Mouse (Mus musculus) kidney, embryonic 16.5 days (tissue): Measurements from ENCODE around the gene Ktn1. TPM values are rescaled to one million over a fixed set of nuclear protein-coding genes. Genes with fewer than 3 reads are reported as not detected.

Experiments
- ATAC-seq: fragments of 200-750 bp; cut with Nextera tagmentation; 2 replicates; pipeline ENCODE4 v1.8.0; 2017; ENCODE audit warnings: moderate TSS enrichment; ENCODE audit not compliant: low FRiP score, low TSS enrichment
- H3K27ac ChIP-seq: fragments of 300-500 bp; sonication (generic); 2 replicates; pipeline ENCODE4 v1.5.1; 2014; ENCODE audit warnings: low read length
- H3K27me3 ChIP-seq: fragments of 300-500 bp; sonication (generic); 2 replicates; pipeline ENCODE4 v1.6.1; 2014; ENCODE audit warnings: low read length, control low read depth, mixed read lengths; ENCODE audit not compliant: insufficient read depth
- H3K36me3 ChIP-seq: fragments of 300-500 bp; sonication (generic); 2 replicates; pipeline ENCODE4 v1.6.1; 2014; ENCODE audit warnings: low read length, control low read depth, mixed read lengths; ENCODE audit not compliant: insufficient read depth
- H3K4me1 ChIP-seq: fragments of 300-500 bp; sonication (generic); 2 replicates; pipeline ENCODE4 v1.6.1; 2014; ENCODE audit warnings: low read length, control low read depth, mixed read lengths; ENCODE audit not compliant: insufficient read depth
- H3K4me2 ChIP-seq: fragments of 300-500 bp; sonication (generic); replicated peaks from 2 replicates; pipeline ENCODE4 v1.6.1; 2014; ENCODE audit warnings: low read depth, low read length
- H3K4me3 ChIP-seq: fragments of 300-500 bp; sonication (generic); 2 replicates; pipeline ENCODE4 v1.5.1; 2014; ENCODE audit warnings: mild to moderate bottlenecking, low read length
- H3K9ac ChIP-seq: fragments of 300-500 bp; sonication (generic); replicated peaks from 2 replicates; pipeline ENCODE4 v1.6.1; 2014; ENCODE audit warnings: low read length
- H3K9me3 ChIP-seq: fragments of 300-500 bp; sonication (generic); 2 replicates; pipeline ENCODE4 v1.6.1; 2016; ENCODE audit warnings: low read length, control low read depth
- WGBS: fragments of 180-500 bp; shearing (Covaris S2); extraction: QIAGEN DNeasy Blood & Tissue Kit; methylation state at CpG from one replicate; pipeline ENCODE4 v1.1.7; 2014; 5-methylcytosine and 5-hydroxymethylcytosine counted together
- polyA plus RNA-seq: library from polyadenylated mRNA; unstranded; fragments of >200 nt; fragmentation: Nextera tagmentation; extraction: Ambion mirVana; gene quantifications from 2 replicates; pipeline ENCODE4 v1.2.1, GENCODE M21; 2015

Gene Ktn1
- polyA plus RNA-seq, 1 experiment from 2014 or later = 52.1 TPM

- Histone ChIP-seq H3K36me3 (no peaks in the 10 kb centered on the region), H3K9me3 (no peaks in the 10 kb centered on the region), H3K27ac (no peak overlapping the region), H3K4me1 (no peaks in the 10 kb centered on the region), H3K9ac (no peak overlapping the region), H3K4me3 (no peak overlapping the region), H3K27me3 (no peaks in the 10 kb centered on the region), H3K4me2 (no peak overlapping the region)
- 62% methylated on average over 9 of the region's 9 CpGs for WGBS
- ATAC-seq = no peak
Observed at GRCm38 (mm10) chr14:47747536-47747935, 99.3 kb downstream of the Ktn1 start.

- H3K9ac ChIP-seq = no peak overlapping the region
- no peaks in the 10 kb centered on the region; the same call in 1 of the 2 replicates for H3K4me1 ChIP-seq
- no peak overlapping the region for H3K27ac ChIP-seq
- H3K4me2 ChIP-seq = no peak overlapping the region
- H3K9me3 ChIP-seq = no peaks in the 10 kb centered on the region
- 93% methylated on average over 3 of the region's 3 CpGs for WGBS
- H3K4me3 ChIP-seq = no peak overlapping the region
- no peak for ATAC-seq
- no peaks in the 10 kb centered on the region for H3K36me3 ChIP-seq
- H3K27me3 ChIP-seq = no peaks in the 10 kb centered on the region
Observed at GRCm38 (mm10) chr14:47748714-47749113, 100.5 kb downstream of the Ktn1 start.

- H3K27me3 ChIP-seq = no peaks in the 10 kb centered on the region
- H3K36me3 ChIP-seq = no peaks in the 10 kb centered on the region
- H3K4me1 ChIP-seq = no peaks in the 10 kb centered on the region; the same call in 1 of the 2 replicates
- H3K9me3 ChIP-seq = no peaks in the 10 kb centered on the region
- no peak overlapping the region for H3K9ac ChIP-seq
- no peak overlapping the region for H3K27ac ChIP-seq
- no peak overlapping the region for H3K4me2 ChIP-seq
- no peak for ATAC-seq
- 47% methylated on average over 8 of the region's 8 CpGs for WGBS
- no peak overlapping the region for H3K4me3 ChIP-seq
Observed at GRCm38 (mm10) chr14:47751422-47752205, 103.4 kb downstream of the Ktn1 start.

- H3K4me3 ChIP-seq = no peak overlapping the region
- H3K27me3 ChIP-seq = no peaks in the 10 kb centered on the region
- no peaks in the 10 kb centered on the region for H3K36me3 ChIP-seq
- ATAC-seq = no peak
- H3K9ac ChIP-seq = no peak overlapping the region
- H3K27ac ChIP-seq = no peak overlapping the region
- 31% methylated on average over 3 of the region's 3 CpGs for WGBS
- H3K9me3 ChIP-seq = no peaks in the 10 kb centered on the region
- H3K4me1 ChIP-seq = no peaks in the 10 kb centered on the region; the same call in 1 of the 2 replicates
- no peak overlapping the region for H3K4me2 ChIP-seq
Observed at GRCm38 (mm10) chr14:47753561-47753960, 105.3 kb downstream of the Ktn1 start.

- Histone ChIP-seq H3K4me2 (no peak overlapping the region), H3K4me3 (no peak overlapping the region), H3K9ac (no peak overlapping the region), H3K4me1 (no peaks in the 10 kb centered on the region; the same call in 1 of the 2 replicates), H3K9me3 (no peaks in the 10 kb centered on the region), H3K36me3 (no peaks in the 10 kb centered on the region), H3K27me3 (no peaks in the 10 kb centered on the region), H3K27ac (no peak overlapping the region)
- no peak for ATAC-seq
- 74% methylated on average over 4 of the region's 4 CpGs for WGBS
Observed at GRCm38 (mm10) chr14:47754253-47754897, 106.1 kb downstream of the Ktn1 start.

- Histone ChIP-seq H3K27ac (no peak overlapping the region), H3K4me1 (no peaks in the 10 kb centered on the region; the same call in 1 of the 2 replicates), H3K36me3 (no peaks in the 10 kb centered on the region), H3K9me3 (no peaks in the 10 kb centered on the region), H3K4me2 (no peak overlapping the region), H3K9ac (no peak overlapping the region), H3K27me3 (no peaks in the 10 kb centered on the region), H3K4me3 (no peak overlapping the region)
- WGBS = 73% methylated on average over 9 of the region's 9 CpGs
- no peak for ATAC-seq
Observed at GRCm38 (mm10) chr14:47756411-47757065, 108.3 kb downstream of the Ktn1 start.

- Histone ChIP-seq H3K9me3 (peaks cover 3% of the 10 kb centered on the region; the same call in 1 of the 2 replicates), H3K4me3 (no peak overlapping the region), H3K4me1 (0 out of 2 replicates have a peak, but pooled peaks cover 3% of the 10 kb centered on the region), H3K9ac (no peak overlapping the region), H3K27ac (no peak overlapping the region), H3K27me3 (no peaks in the 10 kb centered on the region), H3K4me2 (no peak overlapping the region), H3K36me3 (no peaks in the 10 kb centered on the region)
- 48% methylated on average over 6 of the region's 6 CpGs for WGBS
- no peak for ATAC-seq
Observed at GRCm38 (mm10) chr14:47765192-47765591, 116.9 kb downstream of the Ktn1 start.

- 0 out of 2 replicates have a peak, but pooled peaks cover 3% of the 10 kb centered on the region for H3K4me1 ChIP-seq
- no peaks in the 10 kb centered on the region for H3K36me3 ChIP-seq
- H3K4me2 ChIP-seq = no peak overlapping the region
- H3K27ac ChIP-seq = no peak overlapping the region
- 88% methylated on average over 3 of the region's 3 CpGs for WGBS
- no peak overlapping the region for H3K4me3 ChIP-seq
- H3K27me3 ChIP-seq = no peaks in the 10 kb centered on the region
- no peak overlapping the region for H3K9ac ChIP-seq
- ATAC-seq = no peak
- peaks cover 3% of the 10 kb centered on the region; the same call in 1 of the 2 replicates for H3K9me3 ChIP-seq
Observed at GRCm38 (mm10) chr14:47765796-47766195, 117.5 kb downstream of the Ktn1 start.

GRCm38 (mm10) chr14:47766373-47766772, 118.1 kb downstream of the Ktn1 start:
- ATAC-seq = no peak
- WGBS = 62% methylated on average over 2 of the region's 2 CpGs
- no peak overlapping the region for H3K9ac ChIP-seq
- no peaks in the 10 kb centered on the region for H3K27me3 ChIP-seq
- H3K4me1 ChIP-seq = 0 out of 2 replicates have a peak, but pooled peaks cover 3% of the 10 kb centered on the region
- H3K9me3 ChIP-seq = peaks cover 3% of the 10 kb centered on the region; the same call in 1 of the 2 replicates
- H3K4me2 ChIP-seq = no peak overlapping the region
- no peak overlapping the region for H3K4me3 ChIP-seq
- H3K27ac ChIP-seq = no peak overlapping the region
- no peaks in the 10 kb centered on the region for H3K36me3 ChIP-seq
